Mouse (Mus musculus): ENCODE data around the gene Soat1.

Gene Soat1

GRCm38 (mm10) chr1:156464963-156465362 is 9.2 kb downstream of the Soat1 start:
- DNase-seq (ENCODE audit: low read depth) = no peak

GRCm38 (mm10) chr1:156463981-156464853 is 9.9 kb downstream of the Soat1 start:
- no peak for DNase-seq (ENCODE audit: low read depth)

- no peak for DNase-seq (ENCODE audit: low read depth)
Observed at GRCm38 (mm10) chr1:156462273-156462991, 11.7 kb downstream of the Soat1 start.

DNA sequence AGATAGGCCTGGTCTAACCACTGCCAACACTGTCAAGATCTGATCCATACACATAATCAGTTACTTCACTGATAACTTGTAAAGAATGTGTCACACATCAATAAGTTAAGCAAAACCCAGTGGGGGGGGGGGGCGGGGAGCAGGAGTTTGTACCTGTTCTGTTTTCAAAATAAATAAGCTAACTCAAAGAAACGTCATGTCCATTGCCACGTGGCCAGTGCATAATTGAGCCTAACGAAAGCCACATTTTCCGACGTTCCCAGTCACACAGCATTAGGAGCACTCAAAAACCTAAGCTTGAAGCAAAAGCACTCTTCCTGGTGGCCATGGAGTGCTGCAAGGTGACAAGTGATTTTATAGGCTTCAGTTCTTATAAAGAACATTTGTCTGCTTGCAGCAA is 13.1 kb downstream of the Soat1 start:
- no peak for DNase-seq (ENCODE audit: low read depth)

DNA sequence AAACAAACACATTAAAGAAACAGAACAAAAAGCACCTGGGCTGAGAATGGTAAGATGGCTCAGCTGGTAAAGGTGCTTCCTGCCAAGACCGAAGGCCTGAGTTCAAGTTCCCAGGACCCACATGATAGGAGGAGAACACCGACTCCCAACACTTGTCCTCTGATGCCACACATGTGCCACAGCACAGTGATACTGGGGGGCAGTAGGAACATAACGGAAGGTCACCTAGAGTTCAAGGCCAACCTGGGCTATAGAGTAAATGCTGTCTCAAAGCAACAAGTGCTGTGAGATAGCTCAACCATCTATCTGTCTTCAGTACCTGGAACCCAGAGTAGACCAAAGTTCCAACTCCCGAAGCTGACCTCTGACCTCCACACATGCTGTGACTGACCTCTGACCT is 13.9 kb downstream of the Soat1 start:
- no peak for DNase-seq (ENCODE audit: low read depth)

DNA sequence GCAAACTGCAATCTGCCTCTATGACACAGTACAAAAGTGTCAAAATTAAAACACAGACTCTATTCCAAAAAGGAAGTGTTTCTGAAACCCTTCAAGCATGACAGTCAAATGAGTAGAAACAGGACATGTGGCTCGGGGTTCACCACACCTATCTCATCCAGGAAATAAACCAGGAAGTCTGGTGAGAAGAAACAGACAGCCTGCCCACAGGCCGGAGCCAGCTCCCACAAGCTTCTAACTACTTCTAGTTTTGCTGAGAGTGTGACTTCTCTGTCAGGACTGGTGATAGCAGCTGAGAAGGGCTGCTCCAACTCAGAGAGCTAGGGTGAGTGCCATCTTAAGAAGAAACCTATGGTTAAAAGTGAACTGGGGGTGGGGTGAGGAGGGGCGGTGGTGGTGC is 14.4 kb downstream of the Soat1 start:
- DNase-seq (ENCODE audit: low read depth) = peak; percentile 53

GRCm38 (mm10) chr1:156458391-156459060 is 15.6 kb downstream of the Soat1 start:
- no peak for DNase-seq (ENCODE audit: low read depth)

- DNase-seq (ENCODE audit: low read depth) = no peak
Observed at GRCm38 (mm10) chr1:156455005-156455758, 18.9 kb downstream of the Soat1 start.

- no peak for DNase-seq (ENCODE audit: low read depth)
Observed at GRCm38 (mm10) chr1:156454384-156454783, 19.7 kb downstream of the Soat1 start.

GRCm38 (mm10) chr1:156453876-156454275 is 20.3 kb downstream of the Soat1 start:
- no peak for DNase-seq (ENCODE audit: low read depth)

- DNase-seq (ENCODE audit: low read depth) = no peak
Observed at GRCm38 (mm10) chr1:156450478-156450877, 23.7 kb downstream of the Soat1 start.

DNA sequence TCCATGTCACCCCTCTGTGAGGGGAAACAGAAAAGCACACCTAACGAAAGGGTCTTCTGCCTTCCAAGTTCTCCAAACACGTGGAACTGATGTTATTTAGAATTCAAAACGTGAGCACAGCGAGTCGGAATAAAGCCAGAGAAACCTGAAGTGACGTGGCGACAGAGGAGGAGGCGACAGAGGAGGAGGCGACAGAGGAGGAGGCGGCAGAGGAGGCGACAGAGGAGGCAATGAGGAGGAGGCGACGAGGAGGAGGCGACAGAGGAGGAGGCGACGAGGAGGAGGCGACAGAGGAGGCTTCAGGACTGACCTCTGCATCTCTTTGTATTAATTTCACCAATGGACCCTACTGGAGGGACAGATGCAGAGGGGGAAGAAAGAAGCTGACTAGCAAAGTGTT is 24.4 kb downstream of the Soat1 start:
- no peak for DNase-seq (ENCODE audit: low read depth)

GRCm38 (mm10) chr1:156449089-156449488 is 25.0 kb downstream of the Soat1 start:
- no peak for DNase-seq (ENCODE audit: low read depth)

- DNase-seq (ENCODE audit: low read depth) = no peak
Observed at GRCm38 (mm10) chr1:156445049-156445448, 29.1 kb downstream of the Soat1 start.

DNA sequence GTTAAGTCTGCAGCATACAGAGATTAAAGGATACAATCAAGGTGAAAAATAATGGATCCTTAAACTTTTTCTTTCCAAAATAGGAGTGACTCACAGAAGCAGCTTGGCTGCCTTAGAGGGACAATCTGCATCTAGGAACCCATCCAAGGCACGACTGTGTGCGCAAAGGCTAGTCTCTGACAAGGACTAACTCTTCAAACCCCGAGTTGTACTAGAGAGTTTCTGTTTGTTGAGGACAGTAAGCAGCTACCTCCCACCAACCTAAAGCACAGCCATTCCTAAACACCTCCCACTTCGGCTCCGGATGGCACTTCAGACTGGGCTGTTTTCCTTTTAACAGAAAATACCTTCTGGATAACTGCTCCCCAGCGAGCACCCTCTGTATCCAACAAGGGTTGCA is 31.4 kb downstream of the Soat1 start:
- no peak for DNase-seq (ENCODE audit: low read depth)

GRCm38 (mm10) chr1:156442266-156442665 is 31.9 kb downstream of the Soat1 start:
- DNase-seq (ENCODE audit: low read depth) = no peak

DNA sequence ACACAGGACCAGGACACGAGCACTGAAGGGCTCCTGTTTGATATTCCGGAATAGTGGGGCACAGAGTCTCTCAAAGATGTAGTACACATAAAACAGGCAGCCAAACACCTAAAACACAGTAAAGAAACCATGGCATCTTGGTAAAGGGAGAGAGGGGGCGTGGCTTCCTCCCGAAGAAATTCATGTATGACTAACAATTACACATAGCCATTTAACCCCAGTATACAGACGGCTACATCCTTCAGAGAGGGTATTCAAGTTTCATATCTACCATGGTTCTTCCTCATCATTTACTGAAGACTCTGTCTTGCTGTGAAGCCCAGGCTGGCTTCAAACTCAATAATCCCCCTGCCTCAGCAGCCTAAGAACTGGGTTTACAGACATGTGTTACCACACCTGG is 36.4 kb downstream of the Soat1 start:
- no peak for DNase-seq (ENCODE audit: low read depth)

- DNase-seq (ENCODE audit: low read depth) = peak; percentile 37
Observed at GRCm38 (mm10) chr1:156437016-156437708, 37.0 kb downstream of the Soat1 start.

- DNase-seq (ENCODE audit: low read depth) = no peak
Observed at GRCm38 (mm10) chr1:156433497-156433896, 40.6 kb downstream of the Soat1 start.

- no peak for DNase-seq (ENCODE audit: low read depth)
Observed at GRCm38 (mm10) chr1:156432498-156432897, 41.6 kb downstream of the Soat1 start.

DNA sequence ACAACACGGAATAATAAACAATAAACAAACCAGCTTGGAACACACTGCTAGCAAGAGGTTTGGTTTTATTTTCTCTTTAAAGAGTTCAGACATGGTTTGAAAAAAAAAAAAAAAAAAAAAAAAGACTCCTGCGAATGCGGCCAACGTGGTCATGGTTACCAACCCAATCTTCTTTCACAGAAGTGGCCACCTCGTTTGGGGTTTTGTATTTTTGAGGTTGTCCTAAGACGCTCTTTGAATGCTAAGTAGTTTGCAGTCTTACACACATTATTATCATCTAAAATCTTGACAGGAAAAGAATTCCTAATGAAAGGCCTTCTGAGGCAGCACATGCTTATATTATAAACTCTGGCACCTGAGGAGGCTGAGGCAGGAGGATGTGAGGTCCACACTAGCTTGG is 45.7 kb downstream of the Soat1 start:
- no peak for DNase-seq (ENCODE audit: low read depth)

Data from naive thymus-derived CD4-positive, alpha-beta T cell, adult 2 months (primary cell).